Mouse (Mus musculus) lung, postnatal 0 days (tissue): ENCODE results near the gene Cflar.

Experiments
- CTCF ChIP-seq: IDR thresholded peaks from 2 replicates; pipeline ENCODE4 v1.5.1; 2016; ENCODE audit warnings: antibody characterized with exemption, mild to moderate bottlenecking
- EP300 ChIP-seq: IDR thresholded peaks from 2 replicates; pipeline ENCODE4 v1.6.1; 2016; ENCODE audit warnings: antibody characterized with exemption, mild to moderate bottlenecking, control low read depth

DNA sequence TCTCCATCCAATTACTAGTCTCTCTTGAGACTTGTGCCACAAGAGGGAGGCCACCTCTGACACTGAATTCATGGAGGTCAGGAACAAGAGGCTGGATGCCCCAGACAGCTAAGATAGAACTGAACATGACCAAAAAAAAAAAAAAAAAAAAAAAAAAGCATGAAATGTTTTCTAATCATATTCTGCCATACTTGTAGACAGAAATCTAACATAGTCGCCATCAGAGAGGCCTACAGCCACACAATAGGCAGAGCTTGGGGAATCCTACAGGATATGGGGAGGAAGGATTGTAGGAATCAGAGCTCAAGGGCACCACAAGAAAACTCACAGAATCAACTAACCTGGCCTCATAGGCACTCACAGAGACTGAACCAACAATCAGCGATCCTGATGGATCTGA lies 83.4 kb downstream of the Cflar start:
- TF ChIP-seq EP300 (no peak), CTCF (no peak)
